Mouse (Mus musculus) intestine, embryonic 16.5 days (tissue): ENCODE data around the gene Lrr1. TPM values are rescaled to one million over a fixed set of nuclear protein-coding genes. Genes with fewer than 3 reads are reported as not detected.

Source experiments
- ATAC-seq: fragments of 200-750 bp; cut with Nextera tagmentation; 2 replicates; pipeline ENCODE4 v1.8.0; 2017; ENCODE audit warnings: moderate TSS enrichment, moderate library complexity
- H3K27ac ChIP-seq: fragments of 300-500 bp; sonication (generic); 2 replicates; pipeline ENCODE4 v1.5.1; 2014; ENCODE audit warnings: mild to moderate bottlenecking, low read length
- H3K27me3 ChIP-seq: fragments of 300-500 bp; sonication (generic); replicated peaks from 2 replicates; pipeline ENCODE4 v1.6.1; 2014; ENCODE audit warnings: low read length, control low read depth, mixed read lengths; ENCODE audit not compliant: control insufficient read depth, insufficient read depth
- H3K36me3 ChIP-seq: fragments of 300-500 bp; sonication (generic); 2 replicates; pipeline ENCODE4 v1.6.1; 2014; ENCODE audit warnings: low read length, control low read depth; ENCODE audit not compliant: control insufficient read depth, insufficient read depth
- H3K4me1 ChIP-seq: fragments of 300-500 bp; sonication (generic); 2 replicates; pipeline ENCODE4 v1.6.1; 2014; ENCODE audit warnings: low read length, control low read depth, mixed read lengths; ENCODE audit not compliant: control insufficient read depth, insufficient read depth
- H3K4me2 ChIP-seq: fragments of 300-500 bp; sonication (generic); 2 replicates; pipeline ENCODE4 v1.6.1; 2014; ENCODE audit warnings: low read depth, low read length, control low read depth
- H3K4me3 ChIP-seq: fragments of 300-500 bp; sonication (generic); 2 replicates; pipeline ENCODE4 v1.5.1; 2014; ENCODE audit warnings: mild to moderate bottlenecking, low read length
- H3K9ac ChIP-seq: fragments of 300-500 bp; sonication (generic); 2 replicates; pipeline ENCODE4 v1.6.1; 2014; ENCODE audit warnings: low read depth, low read length
- H3K9me3 ChIP-seq: fragments of 300-500 bp; sonication (generic); 2 replicates; pipeline ENCODE4 v1.6.1; 2016; ENCODE audit warnings: low read length, control low read depth; ENCODE audit not compliant: control insufficient read depth
- WGBS: fragments of 180-500 bp; shearing (Covaris S2); extraction: QIAGEN DNeasy Blood & Tissue Kit; methylation state at CpG from one replicate; pipeline ENCODE4 v1.1.7; 2014; 5-methylcytosine and 5-hydroxymethylcytosine counted together
- microRNA-seq: library from miRNA; unstranded; fragments of <30 nt; microRNA quantifications from one replicate; pipeline ENCODE4, GENCODE M21; 2016
- polyA plus RNA-seq: library from polyadenylated mRNA; unstranded; fragments of >200 nt; fragmentation: Nextera tagmentation; extraction: Ambion mirVana; gene quantifications from 2 replicates; pipeline ENCODE4 v1.2.1, GENCODE M21; 2015

The Lrr1 gene
- polyA plus RNA-seq, 1 experiment from 2014 or later, result 17.3 TPM

DNA sequence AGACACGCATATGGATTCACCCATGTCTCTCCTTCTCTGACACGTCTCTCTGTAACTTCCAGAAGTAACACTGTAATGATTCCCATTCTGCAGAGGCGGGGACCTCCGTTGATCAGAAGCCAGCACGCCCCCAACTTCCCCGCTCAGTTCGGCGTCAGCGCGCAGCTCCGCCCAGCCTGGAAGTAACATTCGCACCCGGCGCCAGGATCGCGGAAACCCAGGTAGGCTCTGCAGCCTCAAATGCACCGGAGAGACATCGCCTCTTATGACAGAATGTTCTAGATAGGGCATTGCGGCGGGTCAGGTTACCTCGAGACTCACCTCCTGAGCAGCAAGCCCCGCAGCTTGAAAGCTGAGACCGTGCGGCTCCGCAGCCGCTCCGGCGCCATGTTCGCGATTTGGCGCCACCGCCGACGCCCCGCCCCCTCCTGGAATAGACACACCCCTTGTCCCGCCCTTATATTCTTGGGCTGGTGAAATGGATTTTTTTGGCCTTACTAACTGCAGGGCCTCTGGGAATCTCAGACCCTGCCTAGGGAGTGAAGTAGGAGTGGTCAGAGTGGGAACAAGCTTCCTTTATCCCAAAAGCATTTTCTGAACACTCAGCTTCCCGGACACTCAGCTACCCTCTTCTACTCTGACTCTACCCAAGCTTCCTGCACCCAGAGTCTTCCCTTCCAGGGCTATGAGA is 59.3 kb downstream of the Lrr1 start, which contains the start of gene Pole2:
Gene Pole2, minus strand, starts transcription at position 420 of the 691 bp plus-strand sequence.
- H3K9me3 ChIP-seq, result no peaks in the 10 kb centered on the region
- under 1% methylated on average over 37 of the region's 37 CpGs for WGBS
- H3K36me3 ChIP-seq, result no peaks in the 10 kb centered on the region
- no peaks in the 10 kb centered on the region for H3K27me3 ChIP-seq
- H3K4me2 ChIP-seq, result peak within 1 kb of the TSS; percentile 44
- peak; percentile 98 for ATAC-seq
- H3K4me1 ChIP-seq, result 0 out of 2 replicates have a peak, but pooled peaks cover 3% of the 10 kb centered on the region
- peak within 1 kb of the TSS; percentile 73 for H3K9ac ChIP-seq
- peak within 1 kb of the TSS; percentile 90 for H3K27ac ChIP-seq
- peak within 1 kb of the TSS; percentile 76 for H3K4me3 ChIP-seq

Small RNA genes within 50 kb of the gene (microRNA-seq; reads per million reads assigned to microRNA genes)
- not detected for gene Gm47287
- gene Gm47295, result not detected

Other genes with a start within 250 kb of the Lrr1 start
- 1,525 and 1,563 TPM in 2 replicates for gene Rps29, start 9.6 kb upstream of the Lrr1 start, polyA plus RNA-seq
- gene Rpl36al, start 15.3 kb downstream of the Lrr1 start, polyA plus RNA-seq, result 602 and 654 TPM in 2 replicates
- gene Mgat2, start 15.3 kb downstream of the Lrr1 start, polyA plus RNA-seq, result 35.6 and 39.7 TPM in 2 replicates
- gene Gm49383, start 28.3 kb downstream of the Lrr1 start, polyA plus RNA-seq, result 21.0 and 24.2 TPM in 2 replicates
- 6.9 and 7.3 TPM in 2 replicates for gene Dnaaf2, start 29.6 kb downstream of the Lrr1 start, polyA plus RNA-seq
- gene Gm49384, start 35.5 kb downstream of the Lrr1 start, polyA plus RNA-seq, result 19.7 and 23.0 TPM in 2 replicates
- 16.5 and 20.8 TPM in 2 replicates for gene Pole2, start 59.4 kb downstream of the Lrr1 start, polyA plus RNA-seq
- gene Klhdc1, start 72.4 kb downstream of the Lrr1 start, polyA plus RNA-seq, result 5.2 and 5.4 TPM in 2 replicates
- gene Klhdc2, start 127.9 kb downstream of the Lrr1 start, polyA plus RNA-seq, result 87.8 and 91.7 TPM in 2 replicates
- gene Nemf, start 188.4 kb downstream of the Lrr1 start, polyA plus RNA-seq, result 56.3 and 66.2 TPM in 2 replicates
- 18.0 and 34.2 TPM in 2 replicates for gene Arf6, start 203.3 kb downstream of the Lrr1 start, polyA plus RNA-seq
- 1.0 and 1.4 TPM in 2 replicates for gene Gm9887, start 203.6 kb downstream of the Lrr1 start, polyA plus RNA-seq